Mouse (Mus musculus) myocyte (in vitro differentiated cells): ENCODE measurements around the gene Ctnnbl1. TPM values are rescaled to one million over a fixed set of nuclear protein-coding genes. Genes with fewer than 3 reads are reported as not detected.

Experiments
- H3K27me3 ChIP-seq: one replicate; pipeline ENCODE4 v1.6.1; 2011; ENCODE audit not compliant: control insufficient read depth, insufficient read depth, insufficient read length
- H3K36me3 ChIP-seq: one replicate; pipeline ENCODE4 v1.6.1; 2011; ENCODE audit not compliant: control insufficient read depth, insufficient read depth
- H3K4me2 ChIP-seq: one replicate; pipeline ENCODE4 v1.6.1; 2011; ENCODE audit warnings: low read depth, control low read depth
- H3K4me3 ChIP-seq: one replicate; pipeline ENCODE4 v1.5.1; 2011; ENCODE audit warnings: mild to moderate bottlenecking, control low read depth, moderate library complexity
- H3K79me2 ChIP-seq: one replicate; pipeline ENCODE4 v1.6.1; 2011; ENCODE audit not compliant: control insufficient read depth, insufficient read depth
- H3ac ChIP-seq: one replicate; pipeline ENCODE4 v1.6.1; 2011; ENCODE audit not compliant: control insufficient read depth, insufficient read length
- CEBPB ChIP-seq: IDR thresholded peaks from 2 replicates; pipeline ENCODE4 v1.6.1; 2011; ENCODE audit warnings: mild to moderate bottlenecking, moderate library complexity; ENCODE audit not compliant: poor library complexity, insufficient read depth, severe bottlenecking
- E2F4 ChIP-seq: IDR thresholded peaks from one replicate; pipeline ENCODE4 v1.6.1; 2011; ENCODE audit warnings: mild to moderate bottlenecking, control low read depth, moderate library complexity; ENCODE audit not compliant: insufficient read depth
- MAX ChIP-seq: IDR thresholded peaks from one replicate; pipeline ENCODE4 v1.6.1; 2011; ENCODE audit warnings: low read depth, mild to moderate bottlenecking, control low read depth
- MYOD1 ChIP-seq, 3 experiments: IDR thresholded peaks; one replicate each; pipeline ENCODE4 v1.6.1; 2011; ENCODE audit warnings: control low read depth in 2 of 3, low read depth in 2 of 3, mild to moderate bottlenecking in 2 of 3, moderate library complexity in 1 of 3; ENCODE audit not compliant: insufficient read length in 2 of 3, control insufficient read depth in 1 of 3
- MYOG ChIP-seq, 3 experiments: IDR thresholded peaks; one replicate each; pipeline ENCODE4 v1.6.1; 2011; ENCODE audit warnings: control low read depth in 2 of 3, low read depth in 2 of 3, mild to moderate bottlenecking in 2 of 3; ENCODE audit not compliant: insufficient read length in 2 of 3, control insufficient read depth in 1 of 3, insufficient read depth in 1 of 3
- POLR2A ChIP-seq: IDR thresholded peaks from one replicate; pipeline ENCODE4 v1.6.1; 2011; ENCODE audit warnings: low read depth, mild to moderate bottlenecking, control low read depth, moderate library complexity; ENCODE audit not compliant: insufficient read length
- POLR2AphosphoS2 ChIP-seq: IDR thresholded peaks from one replicate; pipeline ENCODE4 v1.6.1; 2011; ENCODE audit warnings: low read depth, control low read depth; ENCODE audit not compliant: insufficient read length
- REST ChIP-seq: IDR thresholded peaks from one replicate; pipeline ENCODE4 v1.6.1; 2011; ENCODE audit warnings: mild to moderate bottlenecking, control low read depth, moderate library complexity; ENCODE audit not compliant: insufficient read depth, insufficient read length
- SRF ChIP-seq: IDR thresholded peaks from one replicate; pipeline ENCODE4 v1.6.1; 2011; ENCODE audit warnings: low read depth; ENCODE audit not compliant: control insufficient read depth, insufficient read length
- TCF12 ChIP-seq: IDR thresholded peaks from one replicate; pipeline ENCODE4 v1.6.1; 2011; ENCODE audit warnings: mild to moderate bottlenecking, control low read depth; ENCODE audit not compliant: poor library complexity, insufficient read depth, severe bottlenecking
- TCF3 ChIP-seq: IDR thresholded peaks from one replicate; pipeline ENCODE4 v1.6.1; 2011; ENCODE audit warnings: low read depth, control low read depth; ENCODE audit not compliant: insufficient read length
- polyA plus RNA-seq: library from polyadenylated mRNA; unstranded; fragments of >200 nt; fragmentation: generic; extraction: Trizol; gene quantifications from one replicate; pipeline ENCODE4 v1.2.1, GENCODE M21; 2012; ENCODE audit warnings: missing spikeins

Gene Ctnnbl1
- polyA plus RNA-seq, 1 experiment: 35.0 TPM

DNA sequence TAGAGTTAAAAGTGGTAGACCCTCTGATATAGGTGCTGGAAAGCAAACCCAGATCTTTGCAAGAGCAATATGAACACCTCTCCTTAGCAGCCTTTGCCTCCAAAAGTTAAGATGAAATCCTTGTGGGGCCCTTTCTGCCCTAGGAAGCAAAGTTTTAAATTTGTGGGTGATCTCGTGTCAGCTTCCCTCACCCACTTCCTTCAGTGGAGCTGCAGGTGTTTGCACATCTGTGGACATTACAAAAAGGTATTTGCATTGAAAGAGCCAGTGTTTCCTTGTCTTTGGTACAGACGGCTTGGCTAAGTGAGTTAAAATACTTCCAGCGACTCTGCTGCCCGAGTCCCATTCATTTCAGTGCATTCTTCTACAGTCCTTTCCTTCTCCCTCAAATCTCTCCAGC is 69.9 kb downstream of the Ctnnbl1 start:
- no peaks in the 10 kb centered on the region for H3K36me3 ChIP-seq
- H3K79me2 ChIP-seq: no peaks in the 10 kb centered on the region
- H3K4me3 ChIP-seq: no peak overlapping the region
- no peak for TF ChIP-seq MYOD1 (IDR thresholded peaks at IDR 0.05; ENCODE audit: control insufficient read depth in 1 of 3, insufficient read length in 2 of 3, low read depth in 2 of 3)
- no peak overlapping the region for H3ac ChIP-seq
- H3K4me2 ChIP-seq: no peak overlapping the region
- H3K27me3 ChIP-seq: no peaks in the 10 kb centered on the region

- TF ChIP-seq POLR2A (no peak), CEBPB (no peak), TCF12 (no peak), MAX (no peak), POLR2AphosphoS2 (no peak), E2F4 (no peak)
- Histone ChIP-seq H3K27me3 (no peaks in the 10 kb centered on the region), H3ac (no peak overlapping the region), H3K79me2 (no peaks in the 10 kb centered on the region), H3K4me2 (no peak overlapping the region), H3K36me3 (no peaks in the 10 kb centered on the region), H3K4me3 (no peak overlapping the region)
Measured at GRCm38 (mm10) chr2:157807621-157808367, 70.6 kb downstream of the Ctnnbl1 start.

- Histone ChIP-seq H3K79me2 (no peaks in the 10 kb centered on the region), H3ac (no peak overlapping the region), H3K27me3 (no peaks in the 10 kb centered on the region), H3K36me3 (no peaks in the 10 kb centered on the region), H3K4me2 (no peak overlapping the region), H3K4me3 (no peak overlapping the region)
- TF ChIP-seq POLR2A (no peak), TCF12 (no peak)
Measured at GRCm38 (mm10) chr2:157808368-157808923, 71.2 kb downstream of the Ctnnbl1 start.

DNA sequence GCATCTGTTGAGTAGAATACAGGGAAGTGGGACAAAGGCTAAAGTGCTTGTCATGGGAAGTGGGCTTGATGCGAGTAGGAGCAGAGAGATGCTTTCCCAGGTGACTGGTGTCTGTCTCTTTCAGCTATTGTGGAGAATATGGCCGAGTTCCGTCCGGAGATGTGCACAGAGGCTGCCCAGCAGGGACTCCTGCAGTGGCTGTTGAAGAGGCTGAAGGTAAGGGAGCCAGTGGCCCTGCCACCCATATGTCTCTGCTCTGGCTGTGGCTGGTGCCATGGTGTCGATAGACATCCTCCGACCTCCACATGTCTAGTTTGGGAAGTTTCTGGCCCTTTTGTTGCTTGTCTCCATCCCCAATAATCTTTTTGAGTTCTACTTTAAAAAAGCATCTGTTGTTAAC is 72.1 kb downstream of the Ctnnbl1 start:
- H3K36me3 ChIP-seq: no peaks in the 10 kb centered on the region
- no peak overlapping the region for H3ac ChIP-seq
- H3K4me2 ChIP-seq: no peak overlapping the region

DNA sequence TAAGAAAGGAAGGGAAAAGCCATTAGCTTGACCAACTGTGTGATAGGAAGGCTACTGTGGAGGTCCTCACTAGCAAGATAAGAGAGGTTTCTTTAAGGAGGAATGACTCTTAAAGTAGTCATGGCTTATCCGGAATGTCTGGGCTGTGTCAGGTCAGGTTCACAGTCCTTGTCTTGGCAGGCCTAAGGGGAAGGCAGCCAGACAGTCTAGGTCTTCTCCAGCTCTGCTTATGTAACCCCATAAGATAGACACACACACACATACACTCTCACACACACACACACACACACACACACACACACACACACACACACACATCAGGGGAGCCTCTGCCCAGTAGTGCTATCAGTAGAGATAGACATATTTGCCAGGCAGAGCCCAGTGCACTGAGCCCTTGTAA is 73.5 kb downstream of the Ctnnbl1 start:
- Histone ChIP-seq H3K27me3 (no peaks in the 10 kb centered on the region), H3K4me3 (no peak overlapping the region), H3K36me3 (no peaks in the 10 kb centered on the region), H3K4me2 (no peak overlapping the region), H3ac (no peak overlapping the region), H3K79me2 (no peaks in the 10 kb centered on the region)
- TF ChIP-seq MAX: no peak
- TF ChIP-seq SRF: no peak
- TF ChIP-seq E2F4: no peak

More for the DNA sequence above, 72.1 kb downstream of the Ctnnbl1 start:
- no peak overlapping the region for H3K4me3 ChIP-seq
- H3K27me3 ChIP-seq: no peaks in the 10 kb centered on the region
- no peak for TF ChIP-seq MAX
- TF ChIP-seq MYOG (IDR thresholded peaks at IDR 0.05; ENCODE audit: control insufficient read depth in 1 of 3, insufficient read depth in 1 of 3, insufficient read length in 2 of 3, low read depth in 2 of 3): no peak
- TF ChIP-seq SRF: no peak
- TF ChIP-seq CEBPB: no peak
- no peak for TF ChIP-seq E2F4
- no peak for TF ChIP-seq TCF3
- TF ChIP-seq REST: no peak
- no peak for TF ChIP-seq TCF12
- no peak for TF ChIP-seq MYOD1 (IDR thresholded peaks at IDR 0.05; ENCODE audit: control insufficient read depth in 1 of 3, insufficient read length in 2 of 3, low read depth in 2 of 3)
- TF ChIP-seq POLR2A: no peak
- no peaks in the 10 kb centered on the region for H3K79me2 ChIP-seq

- no peaks in the 10 kb centered on the region for H3K79me2 ChIP-seq
- TF ChIP-seq POLR2AphosphoS2: no peak
- H3K36me3 ChIP-seq: no peaks in the 10 kb centered on the region
- no peak overlapping the region for H3K4me2 ChIP-seq
- no peak overlapping the region for H3K4me3 ChIP-seq
- H3K27me3 ChIP-seq: no peaks in the 10 kb centered on the region
- H3ac ChIP-seq: no peak overlapping the region
Measured at GRCm38 (mm10) chr2:157813121-157813520, 75.9 kb downstream of the Ctnnbl1 start.
